Comparison of ENCODE assay signal across 23 mouse cellular contexts in the genomic region with DNA sequence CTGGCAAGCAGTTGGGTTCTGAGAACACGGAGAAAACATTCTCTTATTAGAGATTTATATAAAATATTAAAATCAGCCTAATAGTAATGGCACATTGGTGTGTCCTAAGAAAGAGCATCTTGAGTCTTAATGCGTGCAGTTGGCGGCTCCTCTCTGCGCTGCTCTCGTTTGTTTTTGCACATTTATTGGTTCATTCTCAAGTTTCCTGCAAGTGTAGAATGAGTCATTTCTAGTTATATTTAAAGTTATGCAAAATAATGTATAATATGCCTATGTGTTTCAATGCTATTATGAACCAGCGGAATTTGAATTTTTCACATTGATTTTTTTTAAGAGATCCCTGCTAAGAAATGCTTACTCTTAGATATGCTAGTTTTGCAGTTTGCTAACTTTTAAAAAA. TPM values are rescaled to one million over a fixed set of nuclear protein-coding genes. Genes with fewer than 3 reads are reported as not detected.
DNase-seq lines count a peak whose midpoint lies in the region; ATAC-seq lines count a peak whose summit lies in the region.
"Had no signal": no experiment of that assay in that cellular context is flagged by ENCODE, and none has a peak within 500 bp of the region (broad histone marks: within the 10 kb centered on the region; RNA-seq: fewer than 3 reads in every experiment).

No protein-coding gene starts in this region.

- H3K4me3 ChIP-seq in forebrain, embryonic 14.5 days (ENCODE audit: low read depth, low read length) = no peak overlapping the region
- H3K4me3 ChIP-seq in forebrain, embryonic 13.5 days = no peak overlapping the region
- H3K4me3 ChIP-seq: embryonic facial prominence, embryonic 15.5 days; erythroblast, embryonic 14.5 days; forebrain, embryonic 10.5 days; heart, adult 2 months; heart, embryonic 15.5 days; hindbrain, embryonic 13.5 days had no signal

- H3K9ac ChIP-seq in forebrain, embryonic 14.5 days (ENCODE audit: low read length) = no peak overlapping the region
- no peak overlapping the region for H3K9ac ChIP-seq in forebrain, embryonic 13.5 days
- H3K9ac ChIP-seq: embryonic facial prominence, embryonic 15.5 days; heart, embryonic 15.5 days; hindbrain, embryonic 13.5 days had no signal

- peak; percentile 1 for DNase-seq in forebrain, embryonic 14.5 days (ENCODE audit: low spot score)
- peak; percentile 14 to 15 for DNase-seq in left cerebral cortex, postnatal 14 days (ENCODE audit: low spot score in 2 of 2)
- no peak for DNase-seq in left cerebral cortex, postnatal 4 days
- DNase-seq in right cerebral cortex, postnatal 10 days (ENCODE audit: low spot score in 2 of 2) = peak; percentile 24 to 28
- no peak for DNase-seq in Muller cell, postnatal 12 days (ENCODE audit: inconsistent ontology term)
- DNase-seq in embryo, embryonic 9.5 days (ENCODE audit: extremely low spot score) = no peak
- DNase-seq: adrenal gland, postnatal 10 days; B cell, adult 2 months; cerebellum, adult 18-20 months; cerebellum, postnatal 10 days; gastrocnemius, postnatal 14 days; heart, adult 2 months; heart, postnatal 14 days had no signal

- no peaks in the 10 kb centered on the region for H3K36me3 ChIP-seq in forebrain, embryonic 14.5 days (ENCODE audit: control insufficient read depth, insufficient read depth, low read length)
- H3K36me3 ChIP-seq in forebrain, embryonic 13.5 days (ENCODE audit: poor library complexity, severe bottlenecking) = no peaks in the 10 kb centered on the region
- H3K36me3 ChIP-seq: embryonic facial prominence, embryonic 15.5 days; forebrain, embryonic 10.5 days; G1E; heart, embryonic 15.5 days; hindbrain, embryonic 13.5 days had no signal

- no peaks in the 10 kb centered on the region for H3K27me3 ChIP-seq in forebrain, embryonic 14.5 days (replicated peaks; ENCODE audit: control insufficient read depth, insufficient read depth, low read length)
- no peaks in the 10 kb centered on the region for H3K27me3 ChIP-seq in forebrain, embryonic 13.5 days
- H3K27me3 ChIP-seq: embryonic facial prominence, embryonic 15.5 days; heart, embryonic 15.5 days; hindbrain, embryonic 13.5 days had no signal

- H3K27ac ChIP-seq in forebrain, embryonic 14.5 days (ENCODE audit: low read depth, low read length) = no peak overlapping the region
- no peak overlapping the region for H3K27ac ChIP-seq in forebrain, embryonic 13.5 days
- H3K27ac ChIP-seq: embryonic facial prominence, embryonic 15.5 days; forebrain, embryonic 10.5 days; heart, adult 2 months; heart, embryonic 15.5 days; hindbrain, embryonic 13.5 days; hindbrain, postnatal 0 days had no signal

- no peak for ATAC-seq in forebrain, embryonic 14.5 days
- no peak for ATAC-seq in forebrain, embryonic 13.5 days
- ATAC-seq: CD4-positive, CD25-positive, alpha-beta regulatory T cell, adult 4 months; hindbrain, postnatal 0 days had no signal

- intact Hi-C loops in left cerebral cortex, postnatal 14 days (cut with DNase I) = no loop called here
- intact Hi-C loops in left cerebral cortex, postnatal 4 days (cut with DNase I) = no loop called here

- H3K9me3 ChIP-seq in forebrain, embryonic 14.5 days (replicated peaks; ENCODE audit: control insufficient read depth, low read length) = no peaks in the 10 kb centered on the region
- no peaks in the 10 kb centered on the region for H3K9me3 ChIP-seq in forebrain, embryonic 13.5 days (replicated peaks)
- H3K9me3 ChIP-seq: embryonic facial prominence, embryonic 15.5 days; forebrain, embryonic 10.5 days; G1E; heart, embryonic 15.5 days; hindbrain, embryonic 13.5 days had no signal

- 92% methylated on average over 6 of the region's 6 CpGs for WGBS in forebrain, embryonic 14.5 days
- WGBS in forebrain, embryonic 13.5 days = 93% methylated on average over 6 of the region's 6 CpGs

- no peak overlapping the region for H3K4me2 ChIP-seq in forebrain, embryonic 14.5 days (ENCODE audit: low read length)
- no peak overlapping the region for H3K4me2 ChIP-seq in forebrain, embryonic 13.5 days
- H3K4me2 ChIP-seq: embryonic facial prominence, embryonic 15.5 days; heart, embryonic 11.5 days; heart, embryonic 15.5 days; hindbrain, embryonic 13.5 days had no signal

- no peaks in the 10 kb centered on the region for H3K4me1 ChIP-seq in forebrain, embryonic 14.5 days (ENCODE audit: control insufficient read depth, insufficient read depth, low read length)
- H3K4me1 ChIP-seq in forebrain, embryonic 13.5 days = no peaks in the 10 kb centered on the region
- H3K4me1 ChIP-seq: embryonic facial prominence, embryonic 15.5 days; forebrain, embryonic 10.5 days; heart, embryonic 15.5 days; hindbrain, embryonic 13.5 days had no signal

RNA-seq across cellular contexts. Expression of a gene that starts 35.6 kb away (rescaled TPM):
- polyA plus RNA-seq in forebrain, embryonic 14.5 days (2014; fragmentation: Nextera tagmentation; extraction: Ambion mirVana) = 13.6 and 14.7 TPM in 2 replicates
- 24.6 and 26.7 TPM in 2 replicates for polyA plus RNA-seq in forebrain, embryonic 13.5 days (2015; fragmentation: Nextera tagmentation; extraction: Ambion mirVana)
- 100 to 1,000 TPM; 127 to 141 TPM for total RNA-seq in left cerebral cortex, postnatal 14 days (2021)
- 10 to 100 TPM; 36.7 to 44.8 TPM for total RNA-seq in left cerebral cortex, postnatal 4 days (2021)
- polyA plus RNA-seq: CD4-positive, CD25-positive, alpha-beta regulatory T cell, adult 4 months; erythroblast, embryonic 14.5 days; G1E had no signal

Comparison
In these comparisons a context has a peak if more than half of its experiments do, and no peak if none do; other contexts are left out.
1. DNase-seq: peak in forebrain, embryonic 14.5 days (single experiment), left cerebral cortex, postnatal 14 days (2 of 2) and right cerebral cortex, postnatal 10 days (2 of 2); none in left cerebral cortex, postnatal 4 days (single experiment), Muller cell, postnatal 12 days (single experiment) and embryo, embryonic 9.5 days (single experiment).